In genomic region chr11:32347264-32347606, GRCm38 (mm10) we compare ENCODE assay signal across 8 mouse cellular contexts. TPM values are rescaled to one million over a fixed set of nuclear protein-coding genes. Genes with fewer than 3 reads are reported as not detected.
DNase-seq lines count a peak whose midpoint lies in the region; ATAC-seq and TF ChIP-seq lines count a peak whose summit lies in the region.

No protein-coding gene starts in this region.

- intact Hi-C loops in left cerebral cortex, postnatal 4 days (cut with DNase I): loop anchor here (10.0 kb wide), 2 partner anchors 248 to 798 kb away; partner anchors contain the start of gene Fgf18

- no peaks in the 10 kb centered on the region for H3K9me3 ChIP-seq in heart, embryonic 12.5 days (replicated peaks)
- H3K9me3 ChIP-seq in ES-Bruce4 (replicated peaks; ENCODE audit: control insufficient read depth, insufficient read depth, low read length, poor library complexity, severe bottlenecking): no peaks in the 10 kb centered on the region
- no peaks in the 10 kb centered on the region for H3K9me3 ChIP-seq in heart, embryonic 16.5 days (replicated peaks; ENCODE audit: control insufficient read depth, low read length)
- no peaks in the 10 kb centered on the region for H3K9me3 ChIP-seq in liver, postnatal 0 days (ENCODE audit: low read length)

- H3K4me1 ChIP-seq in heart, embryonic 12.5 days (replicated peaks): peaks cover 30% of the 10 kb centered on the region
- peaks cover 3% of the 10 kb centered on the region for H3K4me1 ChIP-seq in ES-Bruce4 (ENCODE audit: control insufficient read depth, insufficient read depth, low read length)
- H3K4me1 ChIP-seq in heart, embryonic 16.5 days (ENCODE audit: control insufficient read depth, insufficient read depth, low read length): peaks cover 5% of the 10 kb centered on the region; the same call in 1 of the 2 replicates
- peaks cover 9% of the 10 kb centered on the region for H3K4me1 ChIP-seq in liver, postnatal 0 days (ENCODE audit: insufficient read depth)

- H3K4me2 ChIP-seq in heart, embryonic 12.5 days: peak overlapping the region; percentile 92
- peak overlapping the region; percentile 74 for H3K4me2 ChIP-seq in heart, embryonic 16.5 days (ENCODE audit: low read depth, low read length)
- H3K4me2 ChIP-seq in liver, postnatal 0 days (ENCODE audit: low read depth, low read length): peak overlapping the region; percentile 87

- TF ChIP-seq POLR2A in ES-Bruce4 (IDR thresholded peaks at IDR 0.05; ENCODE audit: insufficient read depth, low read length): no peak

- no peak for DNase-seq in heart, adult 9 months (ENCODE audit: low spot score in 2 of 2)
- no peak for DNase-seq in liver, postnatal 0 days
- DNase-seq in left cerebral cortex, postnatal 4 days: no peak
- no peak for DNase-seq in thymus, adult 18-20 months

- TF ChIP-seq EP300 in ES-Bruce4 (IDR thresholded peaks at IDR 0.05; ENCODE audit: insufficient read depth, low read depth, low read length): no peak
- TF ChIP-seq EP300 in liver, postnatal 0 days (IDR thresholded peaks at IDR 0.05; ENCODE audit: low read depth): no peak

- peaks cover 8% of the 10 kb centered on the region; the same call in 1 of the 2 replicates for H3K36me3 ChIP-seq in heart, embryonic 12.5 days
- H3K36me3 ChIP-seq in ES-Bruce4 (ENCODE audit: control insufficient read depth, insufficient read depth, low read length, poor library complexity, severe bottlenecking): no peaks in the 10 kb centered on the region
- peaks cover 4% of the 10 kb centered on the region; the same call in 1 of the 2 replicates for H3K36me3 ChIP-seq in heart, embryonic 16.5 days (ENCODE audit: control insufficient read depth, insufficient read depth)
- no peaks in the 10 kb centered on the region for H3K36me3 ChIP-seq in liver, postnatal 0 days (replicated peaks; ENCODE audit: insufficient read depth, low read length)

- peak overlapping the region; percentile 97 for H3K9ac ChIP-seq in heart, embryonic 12.5 days
- H3K9ac ChIP-seq in ES-Bruce4 (ENCODE audit: low read depth, poor library complexity, severe bottlenecking): peak overlapping the region; percentile 94
- peak overlapping the region; percentile 89 for H3K9ac ChIP-seq in heart, embryonic 16.5 days (ENCODE audit: low read length)
- peak overlapping the region; percentile 77 for H3K9ac ChIP-seq in liver, postnatal 0 days (replicated peaks)

- 6% methylated on average over 10 of the region's 10 CpGs for WGBS in heart, embryonic 12.5 days
- WGBS in heart, embryonic 16.5 days: 8% methylated on average over 10 of the region's 10 CpGs
- WGBS in liver, postnatal 0 days (ENCODE audit: insufficient replicate concordance): 12% methylated on average over 10 of the region's 10 CpGs

- H3K27me3 ChIP-seq in heart, embryonic 12.5 days (replicated peaks): no peaks in the 10 kb centered on the region
- 0 out of 2 replicates have a peak, but pooled peaks cover 3% of the 10 kb centered on the region for H3K27me3 ChIP-seq in ES-Bruce4 (ENCODE audit: control insufficient read depth, insufficient read depth, low read length, poor library complexity, severe bottlenecking)
- no peaks in the 10 kb centered on the region for H3K27me3 ChIP-seq in heart, embryonic 16.5 days (ENCODE audit: control insufficient read depth, insufficient read depth, low read length)
- H3K27me3 ChIP-seq in liver, postnatal 0 days (ENCODE audit: insufficient read depth, low read length): peaks cover 16% of the 10 kb centered on the region

- ATAC-seq in heart, embryonic 12.5 days (ENCODE audit: insufficient number of reproducible peaks, low FRiP score): no peak
- ATAC-seq in heart, embryonic 16.5 days (replicated peaks; ENCODE audit: extremely low read depth, insufficient read depth, low FRiP score): 0 out of 2 replicates have a peak, but pooled peaks have one; percentile 8
- no peak for ATAC-seq in liver, postnatal 0 days
- ATAC-seq in granulocyte monocyte progenitor cell, adult 5-6 weeks (replicated peaks; ENCODE audit: poor library complexity, severe bottlenecking): no peak

- no peak for TF ChIP-seq CTCF in ES-Bruce4 (IDR thresholded peaks at IDR 0.05; ENCODE audit: low read depth, low read length)
- no peak for TF ChIP-seq CTCF in liver, postnatal 0 days (IDR thresholded peaks at IDR 0.05; ENCODE audit: low read depth)

- peak overlapping the region; percentile 81 for H3K4me3 ChIP-seq in heart, embryonic 12.5 days
- H3K4me3 ChIP-seq in ES-Bruce4 (ENCODE audit: low read depth, low read length): peak overlapping the region; percentile 57
- H3K4me3 ChIP-seq in heart, embryonic 16.5 days (ENCODE audit: low read length): peak overlapping the region; percentile 67
- peak overlapping the region; percentile 64 for H3K4me3 ChIP-seq in liver, postnatal 0 days (ENCODE audit: low read depth, low read length)

- H3K27ac ChIP-seq in heart, embryonic 12.5 days (ENCODE audit: poor library complexity, severe bottlenecking): peak overlapping the region; percentile 69; the same call in 1 of the 2 replicates
- H3K27ac ChIP-seq in ES-Bruce4 (ENCODE audit: insufficient read depth, low read length): no peak overlapping the region
- peak overlapping the region; percentile 6; the same call in 1 of the 2 replicates for H3K27ac ChIP-seq in heart, embryonic 16.5 days (ENCODE audit: low read length)
- H3K27ac ChIP-seq in liver, postnatal 0 days (ENCODE audit: low read depth): peak overlapping the region; percentile 22; the same call in 1 of the 2 replicates

RNA-seq across cellular contexts. Expression of gene Sh3pxd2b, which starts 0.4 kb away (rescaled TPM):
- 16.5 and 17.6 TPM in 2 replicates for polyA plus RNA-seq in heart, embryonic 12.5 days (2016; fragmentation: Nextera tagmentation; extraction: Ambion mirVana)
- polyA plus RNA-seq in ES-Bruce4 (2011; ENCODE audit: insufficient read depth, insufficient read length, low read depth, missing spikeins): 5.9 and 6.1 TPM in 2 replicates
- 10.0 and 10.9 TPM in 2 replicates for polyA plus RNA-seq in heart, embryonic 16.5 days (2015; fragmentation: Nextera tagmentation; extraction: Ambion mirVana)
- 0.49 and 0.79 TPM in 2 replicates for polyA plus RNA-seq in liver, postnatal 0 days (2015; fragmentation: Nextera tagmentation; extraction: Ambion mirVana)
- total RNA-seq in granulocyte monocyte progenitor cell, adult 5-6 weeks (2014; fragmentation: Nextera tagmentation): 10.1 and 13.5 TPM in 2 replicates
- 1.8 and 3.4 TPM in 2 replicates for total RNA-seq in granulocyte monocyte progenitor cell, adult 5-6 weeks (2017)
- 10 to 100 TPM; 43.8 to 48.2 TPM for total RNA-seq in left cerebral cortex, postnatal 4 days (2021)

RNA-seq across cellular contexts. Expression of gene Hbq1a, which starts 47.4 kb away (rescaled TPM):
- polyA plus RNA-seq in heart, embryonic 12.5 days (2016; fragmentation: Nextera tagmentation; extraction: Ambion mirVana): 2.5 and 2.8 TPM in 2 replicates
- polyA plus RNA-seq in ES-Bruce4 (2011; ENCODE audit: insufficient read depth, insufficient read length, low read depth, missing spikeins): not detected in 2 replicates
- 1.6 and 2.8 TPM in 2 replicates for polyA plus RNA-seq in heart, embryonic 16.5 days (2015; fragmentation: Nextera tagmentation; extraction: Ambion mirVana)
- 3.0 and 4.4 TPM in 2 replicates for polyA plus RNA-seq in liver, postnatal 0 days (2015; fragmentation: Nextera tagmentation; extraction: Ambion mirVana)
- not detected in 2 replicates for total RNA-seq in granulocyte monocyte progenitor cell, adult 5-6 weeks (2014; fragmentation: Nextera tagmentation)
- total RNA-seq in granulocyte monocyte progenitor cell, adult 5-6 weeks (2017): not detected in 2 replicates
- total RNA-seq in left cerebral cortex, postnatal 4 days (2021): 1 to 10 TPM; 1.9 to 3.1 TPM

RNA-seq across cellular contexts. Expression of gene Hba-a2, which starts 50.9 kb away (rescaled TPM):
- polyA plus RNA-seq in heart, embryonic 12.5 days (2016; fragmentation: Nextera tagmentation; extraction: Ambion mirVana): 25,253 and 27,825 TPM in 2 replicates
- 5.6 and 10.3 TPM in 2 replicates for polyA plus RNA-seq in ES-Bruce4 (2011; ENCODE audit: insufficient read depth, insufficient read length, low read depth, missing spikeins)
- polyA plus RNA-seq in heart, embryonic 16.5 days (2015; fragmentation: Nextera tagmentation; extraction: Ambion mirVana): 36,578 and 41,568 TPM in 2 replicates
- 64,656 and 66,091 TPM in 2 replicates for polyA plus RNA-seq in liver, postnatal 0 days (2015; fragmentation: Nextera tagmentation; extraction: Ambion mirVana)
- total RNA-seq in granulocyte monocyte progenitor cell, adult 5-6 weeks (2014; fragmentation: Nextera tagmentation): 0.73 TPM in 1 of 2 replicates, not detected in the other
- total RNA-seq in granulocyte monocyte progenitor cell, adult 5-6 weeks (2017): 6.1 and 16.0 TPM in 2 replicates
- total RNA-seq in left cerebral cortex, postnatal 4 days (2021): 100 to 1,000 TPM in 1 of 2 experiments, 10 to 100 TPM in 1; 33.9 to 114 TPM

Comparison
In these comparisons a context has a peak if more than half of its experiments do, and no peak if none do; other contexts are left out.
1. RNA of gene Hba-a2, which starts 50.9 kb away (polyA plus RNA-seq): 64,656 to 66,091 TPM in liver, postnatal 0 days, 36,578 to 41,568 TPM in heart, embryonic 16.5 days and 25,253 to 27,825 TPM in heart, embryonic 12.5 days; 5.6 to 10.3 TPM in ES-Bruce4; every median in the first group is over 1,000 times any median in the second.
2. Peak in every context shown above with its lines, with median percentiles within 50 percentile points of each other: H3K4me2 ChIP-seq, H3K4me3 ChIP-seq and H3K9ac ChIP-seq.